Mouse (Mus musculus): Measurements from ENCODE around the gene Pappa2. TPM values are rescaled to one million over a fixed set of nuclear protein-coding genes. Genes with fewer than 3 reads are reported as not detected.

Pappa2 gene
- polyA plus RNA-seq, 1 experiment from 2014 or later: 0.58 TPM

DNA sequence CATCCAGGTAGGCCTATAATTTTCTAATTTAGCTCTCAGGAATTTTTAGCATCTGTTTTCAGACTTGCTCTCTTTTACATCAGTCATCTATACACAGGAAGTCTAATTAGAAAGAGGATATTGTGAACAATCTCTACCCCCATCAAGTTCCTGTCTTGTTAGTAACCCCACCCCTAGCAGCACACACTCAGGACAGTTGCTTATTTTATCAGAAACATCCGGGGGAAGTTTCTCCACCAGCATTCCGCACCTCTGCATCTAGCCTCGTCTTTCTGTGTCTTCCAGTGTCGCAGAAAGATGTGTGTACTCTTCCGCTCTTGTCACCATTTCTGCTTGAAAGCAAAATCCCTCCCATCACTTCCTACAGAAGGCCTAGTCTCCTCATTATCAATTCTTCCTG is 59.8 kb downstream of the Pappa2 start:
- no peak overlapping the region for H3K27ac ChIP-seq (ENCODE audit: low read length)
- H3K9me3 ChIP-seq (replicated peaks; ENCODE audit: control insufficient read depth, low read length, poor library complexity, severe bottlenecking): no peaks in the 10 kb centered on the region
- WGBS: 82% methylated on average over 5 of the region's 5 CpGs

DNA sequence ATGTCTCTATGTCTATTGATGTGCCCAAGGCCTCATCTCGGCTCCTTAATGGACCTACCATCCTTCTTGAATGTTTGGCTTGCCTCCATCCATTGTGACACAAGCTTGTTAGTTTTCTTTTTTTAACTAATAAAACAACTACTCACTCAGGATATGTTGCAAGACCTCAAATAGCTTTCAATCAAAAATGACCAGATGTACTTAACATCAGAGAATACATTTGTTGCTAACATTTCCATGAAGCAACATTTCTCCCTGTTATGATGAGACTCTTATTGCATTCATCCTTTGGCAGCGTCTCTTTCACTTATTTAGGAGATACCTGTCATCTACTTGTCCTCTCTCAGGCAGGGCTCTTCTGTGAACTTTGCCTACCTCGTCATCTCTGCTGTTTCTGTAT is 61.4 kb downstream of the Pappa2 start:
- Histone ChIP-seq H3K27ac (ENCODE audit: low read length) (no peak overlapping the region), H3K4me2 (ENCODE audit: low read length) (no peak overlapping the region), H3K4me1 (ENCODE audit: control insufficient read depth, insufficient read depth, low read length) (no peaks in the 10 kb centered on the region), H3K27me3 (ENCODE audit: control insufficient read depth, insufficient read depth, low read depth, low read length) (no peaks in the 10 kb centered on the region), H3K4me3 (ENCODE audit: low read depth, low read length) (no peak overlapping the region), H3K9ac (ENCODE audit: low read depth, low read length) (no peak overlapping the region), H3K36me3 (ENCODE audit: control insufficient read depth, insufficient read depth, low read length) (no peaks in the 10 kb centered on the region), H3K9me3 (replicated peaks; ENCODE audit: control insufficient read depth, low read length, poor library complexity, severe bottlenecking) (no peaks in the 10 kb centered on the region)
- no peak for ATAC-seq
- WGBS: 86% methylated on average over 3 of the region's 3 CpGs

More for the DNA sequence above, 59.8 kb downstream of the Pappa2 start:
- no peak overlapping the region for H3K4me3 ChIP-seq (ENCODE audit: low read depth, low read length)
- no peaks in the 10 kb centered on the region for H3K36me3 ChIP-seq (ENCODE audit: control insufficient read depth, insufficient read depth, low read length)
- H3K4me1 ChIP-seq (ENCODE audit: control insufficient read depth, insufficient read depth, low read length): no peaks in the 10 kb centered on the region
- ATAC-seq: no peak
- no peak overlapping the region for H3K4me2 ChIP-seq (ENCODE audit: low read length)
- no peak overlapping the region for H3K9ac ChIP-seq (ENCODE audit: low read depth, low read length)
- H3K27me3 ChIP-seq (ENCODE audit: control insufficient read depth, insufficient read depth, low read depth, low read length): no peaks in the 10 kb centered on the region

DNA sequence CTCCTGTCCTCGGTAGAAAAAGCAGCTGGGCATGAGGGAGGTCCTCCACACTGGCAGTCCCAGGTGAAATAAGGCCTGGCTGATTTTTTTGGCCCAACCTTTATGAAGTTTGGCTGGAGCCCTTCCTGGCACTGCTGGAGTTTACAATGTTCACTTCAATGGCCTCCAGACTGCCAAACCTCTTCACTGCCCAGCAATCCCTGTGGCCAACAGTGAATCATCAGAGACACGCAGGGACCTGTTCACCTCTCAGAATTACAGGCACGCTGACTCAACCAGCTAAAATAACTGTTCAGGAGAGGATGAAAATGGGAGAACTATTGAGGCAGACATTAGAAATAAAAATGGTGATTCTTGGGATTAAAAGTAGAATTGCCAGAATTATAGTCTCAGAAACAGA is 63.2 kb downstream of the Pappa2 start:
- Histone ChIP-seq H3K36me3 (ENCODE audit: control insufficient read depth, insufficient read depth, low read length) (no peaks in the 10 kb centered on the region), H3K9me3 (replicated peaks; ENCODE audit: control insufficient read depth, low read length, poor library complexity, severe bottlenecking) (no peaks in the 10 kb centered on the region), H3K4me3 (ENCODE audit: low read depth, low read length) (no peak overlapping the region), H3K4me2 (ENCODE audit: low read length) (no peak overlapping the region), H3K9ac (ENCODE audit: low read depth, low read length) (no peak overlapping the region), H3K27ac (ENCODE audit: low read length) (no peak overlapping the region), H3K4me1 (ENCODE audit: control insufficient read depth, insufficient read depth, low read length) (no peaks in the 10 kb centered on the region), H3K27me3 (ENCODE audit: control insufficient read depth, insufficient read depth, low read depth, low read length) (no peaks in the 10 kb centered on the region)
- WGBS: 87% methylated on average over 3 of the region's 3 CpGs
- no peak for ATAC-seq

DNA sequence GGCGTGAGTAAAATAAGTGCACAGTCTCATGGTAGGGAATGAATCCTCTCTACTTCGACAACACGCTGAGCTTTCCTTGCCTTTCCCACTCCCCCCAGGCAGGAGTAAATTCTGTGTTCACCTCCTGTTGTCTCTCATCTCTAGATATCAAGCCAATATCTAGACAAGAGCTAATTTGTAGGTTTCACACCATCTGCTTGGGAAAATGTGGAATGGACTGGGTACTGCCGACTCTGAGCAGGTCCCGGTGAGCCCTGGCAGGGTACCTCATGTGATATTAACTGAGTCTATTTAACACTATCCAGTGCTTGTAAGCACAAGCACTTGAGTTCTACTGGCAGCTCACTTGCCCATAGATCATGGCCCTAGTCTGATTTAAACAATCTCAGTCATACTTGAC is 64.7 kb downstream of the Pappa2 start:
- Histone ChIP-seq H3K27me3 (ENCODE audit: control insufficient read depth, insufficient read depth, low read depth, low read length) (no peaks in the 10 kb centered on the region), H3K36me3 (ENCODE audit: control insufficient read depth, insufficient read depth, low read length) (no peaks in the 10 kb centered on the region), H3K27ac (ENCODE audit: low read length) (no peak overlapping the region), H3K9ac (ENCODE audit: low read depth, low read length) (no peak overlapping the region), H3K4me2 (ENCODE audit: low read length) (no peak overlapping the region), H3K4me1 (ENCODE audit: control insufficient read depth, insufficient read depth, low read length) (no peaks in the 10 kb centered on the region), H3K4me3 (ENCODE audit: low read depth, low read length) (no peak overlapping the region), H3K9me3 (replicated peaks; ENCODE audit: control insufficient read depth, low read length, poor library complexity, severe bottlenecking) (no peaks in the 10 kb centered on the region)
- ATAC-seq: no peak
- 91% methylated on average over 5 of the region's 5 CpGs for WGBS

- WGBS: 91% methylated on average over 2 of the region's 2 CpGs
- H3K4me2 ChIP-seq (ENCODE audit: low read length): no peak overlapping the region
- no peaks in the 10 kb centered on the region for H3K27me3 ChIP-seq (ENCODE audit: control insufficient read depth, insufficient read depth, low read depth, low read length)
Observed at GRCm38 (mm10) chr1:158910661-158911060, 69.6 kb downstream of the Pappa2 start.

DNA sequence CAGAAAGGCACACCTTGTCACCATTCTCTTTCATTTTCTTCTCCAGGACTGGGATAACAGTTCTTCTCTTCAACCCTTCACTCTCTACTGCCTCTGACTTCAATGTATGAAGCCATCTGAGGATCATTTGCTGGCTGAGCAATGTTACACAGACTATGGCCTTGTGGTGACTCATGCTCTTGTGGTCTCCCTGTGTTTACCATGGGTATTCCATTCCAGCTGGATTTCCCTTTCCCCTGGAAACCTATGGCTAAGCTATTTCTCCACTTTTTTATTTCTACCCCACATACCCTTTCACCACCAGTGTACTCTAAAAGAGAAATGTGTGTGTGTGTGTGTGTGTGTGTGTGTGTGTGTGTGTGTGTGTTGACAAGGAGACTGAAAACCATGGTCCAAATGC is 83.0 kb downstream of the Pappa2 start:
- Histone ChIP-seq H3K27ac (ENCODE audit: low read length) (no peak overlapping the region), H3K4me3 (ENCODE audit: low read depth, low read length) (no peak overlapping the region), H3K4me2 (ENCODE audit: low read length) (no peak overlapping the region), H3K9ac (ENCODE audit: low read depth, low read length) (no peak overlapping the region), H3K9me3 (replicated peaks; ENCODE audit: control insufficient read depth, low read length, poor library complexity, severe bottlenecking) (no peaks in the 10 kb centered on the region), H3K4me1 (ENCODE audit: control insufficient read depth, insufficient read depth, low read length) (no peaks in the 10 kb centered on the region), H3K36me3 (ENCODE audit: control insufficient read depth, insufficient read depth, low read length) (no peaks in the 10 kb centered on the region), H3K27me3 (ENCODE audit: control insufficient read depth, insufficient read depth, low read depth, low read length) (no peaks in the 10 kb centered on the region)
- no peak for ATAC-seq

More at GRCm38 (mm10) chr1:158910661-158911060, 69.6 kb downstream of the Pappa2 start:
- Histone ChIP-seq H3K9me3 (replicated peaks; ENCODE audit: control insufficient read depth, low read length, poor library complexity, severe bottlenecking) (no peaks in the 10 kb centered on the region), H3K4me3 (ENCODE audit: low read depth, low read length) (no peak overlapping the region), H3K27ac (ENCODE audit: low read length) (no peak overlapping the region), H3K4me1 (ENCODE audit: control insufficient read depth, insufficient read depth, low read length) (no peaks in the 10 kb centered on the region), H3K36me3 (ENCODE audit: control insufficient read depth, insufficient read depth, low read length) (no peaks in the 10 kb centered on the region), H3K9ac (ENCODE audit: low read depth, low read length) (no peak overlapping the region)
- no peak for ATAC-seq

- WGBS: 84% methylated on average over 6 of the region's 6 CpGs
- Histone ChIP-seq H3K9ac (ENCODE audit: low read depth, low read length) (no peak overlapping the region), H3K36me3 (ENCODE audit: control insufficient read depth, insufficient read depth, low read length) (no peaks in the 10 kb centered on the region), H3K27ac (ENCODE audit: low read length) (no peak overlapping the region), H3K4me3 (ENCODE audit: low read depth, low read length) (no peak overlapping the region), H3K9me3 (replicated peaks; ENCODE audit: control insufficient read depth, low read length, poor library complexity, severe bottlenecking) (no peaks in the 10 kb centered on the region), H3K27me3 (ENCODE audit: control insufficient read depth, insufficient read depth, low read depth, low read length) (no peaks in the 10 kb centered on the region), H3K4me2 (ENCODE audit: low read length) (no peak overlapping the region), H3K4me1 (ENCODE audit: control insufficient read depth, insufficient read depth, low read length) (no peaks in the 10 kb centered on the region)
- ATAC-seq: no peak
Observed at GRCm38 (mm10) chr1:158894441-158894840, 85.8 kb downstream of the Pappa2 start.

DNA sequence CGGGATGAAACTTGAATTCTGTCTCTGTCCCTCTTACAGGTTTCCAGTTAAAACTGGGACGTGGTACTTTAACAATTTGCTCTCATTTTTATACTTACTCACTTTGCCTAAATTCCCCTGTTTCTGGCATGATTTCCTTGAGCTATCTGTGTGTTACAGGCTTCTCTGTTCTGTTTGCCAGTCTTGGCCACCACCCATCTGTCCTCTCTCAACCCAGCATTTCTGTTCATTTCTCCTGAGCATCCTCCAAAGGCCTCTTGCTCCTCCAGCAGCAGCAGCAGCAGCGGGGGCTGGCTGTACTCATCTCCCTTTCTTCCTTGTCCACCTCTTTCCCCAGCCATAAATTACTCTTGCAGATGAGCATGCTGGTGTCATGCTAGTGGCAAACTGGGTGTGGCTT is 104.8 kb downstream of the Pappa2 start:
- WGBS: 79% methylated on average over 3 of the region's 3 CpGs
- H3K27me3 ChIP-seq (ENCODE audit: control insufficient read depth, insufficient read depth, low read depth, low read length): no peaks in the 10 kb centered on the region
- H3K4me3 ChIP-seq (ENCODE audit: low read depth, low read length): no peak overlapping the region
- no peaks in the 10 kb centered on the region for H3K9me3 ChIP-seq (replicated peaks; ENCODE audit: control insufficient read depth, low read length, poor library complexity, severe bottlenecking)
- H3K36me3 ChIP-seq (ENCODE audit: control insufficient read depth, insufficient read depth, low read length): no peaks in the 10 kb centered on the region
- H3K4me1 ChIP-seq (ENCODE audit: control insufficient read depth, insufficient read depth, low read length): no peaks in the 10 kb centered on the region
- H3K9ac ChIP-seq (ENCODE audit: low read depth, low read length): no peak overlapping the region
- H3K27ac ChIP-seq (ENCODE audit: low read length): no peak overlapping the region
- ATAC-seq: no peak
- no peak overlapping the region for H3K4me2 ChIP-seq (ENCODE audit: low read length)

DNA sequence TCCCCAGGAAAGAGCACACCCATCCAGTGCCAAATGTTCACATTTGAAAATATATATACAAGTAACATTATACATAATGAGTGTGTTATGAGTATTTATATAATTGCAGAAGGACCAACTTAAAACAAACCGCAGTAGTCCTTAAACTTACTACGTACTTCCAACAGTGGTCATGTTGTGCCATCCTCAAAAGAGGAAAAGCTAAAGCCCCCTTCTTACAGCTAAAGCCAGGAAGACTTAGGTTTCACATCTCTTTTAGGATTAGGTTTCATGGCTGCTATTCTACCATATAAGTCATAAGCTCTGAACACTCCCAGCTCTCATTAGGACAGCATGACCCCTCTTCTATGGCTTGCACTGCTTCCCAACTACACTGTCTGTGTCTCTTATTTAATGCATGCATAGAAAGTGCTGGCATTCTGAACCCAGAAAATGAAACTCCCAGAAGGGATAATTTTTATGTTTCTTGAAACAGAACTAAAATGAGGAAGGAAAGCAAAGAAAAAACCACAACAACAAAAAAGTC is 105.7 kb downstream of the Pappa2 start:
- no peak for ATAC-seq
- no peaks in the 10 kb centered on the region for H3K27me3 ChIP-seq (ENCODE audit: control insufficient read depth, insufficient read depth, low read depth, low read length)
- H3K4me1 ChIP-seq (ENCODE audit: control insufficient read depth, insufficient read depth, low read length): no peaks in the 10 kb centered on the region
- WGBS: 94% methylated on average over 2 of the region's 2 CpGs
- H3K9me3 ChIP-seq (replicated peaks; ENCODE audit: control insufficient read depth, low read length, poor library complexity, severe bottlenecking): no peaks in the 10 kb centered on the region
- no peak overlapping the region for H3K9ac ChIP-seq (ENCODE audit: low read depth, low read length)
- H3K4me3 ChIP-seq (ENCODE audit: low read depth, low read length): no peak overlapping the region
- no peaks in the 10 kb centered on the region for H3K36me3 ChIP-seq (ENCODE audit: control insufficient read depth, insufficient read depth, low read length)
- no peak overlapping the region for H3K27ac ChIP-seq (ENCODE audit: low read length)
- H3K4me2 ChIP-seq (ENCODE audit: low read length): no peak overlapping the region

Measured in midbrain, embryonic 16.5 days (tissue).